Mouse (Mus musculus): ENCODE results near the gene Sh2d2a. TPM values are rescaled to one million over a fixed set of nuclear protein-coding genes. Genes with fewer than 3 reads are reported as not detected.
"Not testable (repeated sequence)": the region's sequence is repeated elsewhere in the genome, so short reads cannot be mapped to it uniquely, and the experiment has no call there.

Gene Sh2d2a
- polyA plus RNA-seq (2016; fragmentation: Nextera tagmentation; extraction: Ambion mirVana) = not detected in 2 replicates

GRCm38 (mm10) chr3:87846650-87847110 is at the start of gene Sh2d2a:
Gene Sh2d2a, plus strand, starts transcription at chr3:87846755.
- Histone ChIP-seq H3K27ac (replicated peaks) (no peak within 1 kb of the TSS), H3K4me3 (no peak within 1 kb of the TSS), H3K9me3 (no peaks in the 10 kb centered on the region), H3K4me2 (replicated peaks) (no peak within 1 kb of the TSS), H3K36me3 (no peaks in the 10 kb centered on the region), H3K9ac (replicated peaks) (no peak within 1 kb of the TSS), H3K27me3 (no peaks in the 10 kb centered on the region), H3K4me1 (no peaks in the 10 kb centered on the region)
- no peak for ATAC-seq (ENCODE audit: low FRiP score, low read depth)
- WGBS = 72% methylated on average over 7 of the region's 7 CpGs

GRCm38 (mm10) chr3:87801681-87802080 is 44.9 kb upstream of the Sh2d2a start:
- Histone ChIP-seq H3K4me3 (no peak overlapping the region), H3K27me3 (peaks cover 100% of the 10 kb centered on the region), H3K4me2 (replicated peaks) (no peak overlapping the region), H3K9ac (replicated peaks) (no peak overlapping the region), H3K4me1 (peaks cover 24% of the 10 kb centered on the region), H3K27ac (replicated peaks) (no peak overlapping the region), H3K9me3 (no peaks in the 10 kb centered on the region), H3K36me3 (no peaks in the 10 kb centered on the region)
- ATAC-seq (ENCODE audit: low FRiP score, low read depth) = no peak
- 68% methylated on average over 5 of the region's 5 CpGs for WGBS

GRCm38 (mm10) chr3:87804038-87804677 is 42.4 kb upstream of the Sh2d2a start:
- Histone ChIP-seq H3K4me3 (0 out of 2 replicates have a peak overlapping the region, but pooled peaks have one; percentile 17), H3K9me3 (no peaks in the 10 kb centered on the region), H3K4me1 (0 out of 2 replicates have a peak, but pooled peaks cover 8% of the 10 kb centered on the region), H3K36me3 (no peaks in the 10 kb centered on the region), H3K4me2 (replicated peaks) (peak overlapping the region; percentile 38), H3K27me3 (peaks cover 100% of the 10 kb centered on the region), H3K27ac (replicated peaks) (no peak overlapping the region), H3K9ac (replicated peaks) (no peak overlapping the region)
- WGBS = 4% methylated on average over 26 of the region's 26 CpGs
- no peak for ATAC-seq (ENCODE audit: low FRiP score, low read depth)

GRCm38 (mm10) chr3:87809322-87809962 is 37.1 kb upstream of the Sh2d2a start:
- no peak overlapping the region for H3K9ac ChIP-seq (replicated peaks)
- H3K4me3 ChIP-seq = peak overlapping the region; percentile 12

GRCm38 (mm10) chr3:87811297-87811696 is 35.3 kb upstream of the Sh2d2a start:
- 86% methylated on average over 8 of the region's 8 CpGs for WGBS
- no peaks in the 10 kb centered on the region for H3K9me3 ChIP-seq

More at GRCm38 (mm10) chr3:87809322-87809962, 37.1 kb upstream of the Sh2d2a start:
- Histone ChIP-seq H3K4me1 (peaks cover 10% of the 10 kb centered on the region), H3K27ac (replicated peaks) (no peak overlapping the region), H3K27me3 (peaks cover 99% of the 10 kb centered on the region), H3K9me3 (no peaks in the 10 kb centered on the region), H3K36me3 (no peaks in the 10 kb centered on the region), H3K4me2 (replicated peaks) (peak overlapping the region; percentile 34)
- 6% methylated on average over 28 of the region's 28 CpGs for WGBS
- ATAC-seq (ENCODE audit: low FRiP score, low read depth) = 0 out of 2 replicates have a peak, but pooled peaks have one; percentile 27

GRCm38 (mm10) chr3:87812413-87812812 is 34.1 kb upstream of the Sh2d2a start:
- no peaks in the 10 kb centered on the region for H3K36me3 ChIP-seq
- 76% methylated on average over 4 of the region's 4 CpGs for WGBS

More at GRCm38 (mm10) chr3:87811297-87811696, 35.3 kb upstream of the Sh2d2a start:
- ATAC-seq (ENCODE audit: low FRiP score, low read depth) = no peak
- Histone ChIP-seq H3K27ac (replicated peaks) (no peak overlapping the region), H3K4me2 (replicated peaks) (no peak overlapping the region), H3K27me3 (peaks cover 99% of the 10 kb centered on the region), H3K36me3 (no peaks in the 10 kb centered on the region), H3K9ac (replicated peaks) (no peak overlapping the region), H3K4me3 (no peak overlapping the region), H3K4me1 (peaks cover 10% of the 10 kb centered on the region)

GRCm38 (mm10) chr3:87812873-87813272 is 33.7 kb upstream of the Sh2d2a start:
- ATAC-seq (ENCODE audit: low FRiP score, low read depth) = no peak
- no peak overlapping the region for H3K4me3 ChIP-seq
- H3K4me2 ChIP-seq (replicated peaks) = no peak overlapping the region
- 79% methylated on average over 10 of the region's 10 CpGs for WGBS
- H3K4me1 ChIP-seq = peaks cover 10% of the 10 kb centered on the region
- H3K27me3 ChIP-seq = peaks cover 96% of the 10 kb centered on the region
- H3K9ac ChIP-seq (replicated peaks) = no peak overlapping the region
- no peak overlapping the region for H3K27ac ChIP-seq (replicated peaks)
- H3K9me3 ChIP-seq = no peaks in the 10 kb centered on the region
- H3K36me3 ChIP-seq = no peaks in the 10 kb centered on the region

More at GRCm38 (mm10) chr3:87812413-87812812, 34.1 kb upstream of the Sh2d2a start:
- ATAC-seq (ENCODE audit: low FRiP score, low read depth) = no peak
- Histone ChIP-seq H3K27me3 (peaks cover 96% of the 10 kb centered on the region), H3K4me2 (replicated peaks) (no peak overlapping the region), H3K27ac (replicated peaks) (no peak overlapping the region), H3K9me3 (no peaks in the 10 kb centered on the region), H3K4me3 (no peak overlapping the region), H3K4me1 (peaks cover 10% of the 10 kb centered on the region), H3K9ac (replicated peaks) (no peak overlapping the region)

GRCm38 (mm10) chr3:87816166-87816565 is 30.4 kb upstream of the Sh2d2a start:
- H3K36me3 ChIP-seq = no peaks in the 10 kb centered on the region
- ATAC-seq (ENCODE audit: low FRiP score, low read depth) = no peak
- 0 out of 2 replicates have a peak overlapping the region, but pooled peaks have one; percentile 6 for H3K4me2 ChIP-seq (replicated peaks)
- no peaks in the 10 kb centered on the region for H3K4me1 ChIP-seq
- WGBS = 64% methylated on average over 6 of the region's 6 CpGs
- no peak overlapping the region for H3K4me3 ChIP-seq
- H3K27ac ChIP-seq (replicated peaks) = no peak overlapping the region
- H3K27me3 ChIP-seq = peaks cover 81% of the 10 kb centered on the region
- no peaks in the 10 kb centered on the region for H3K9me3 ChIP-seq
- H3K9ac ChIP-seq (replicated peaks) = 0 out of 2 replicates have a peak overlapping the region, but pooled peaks have one; percentile 20

- no peaks in the 10 kb centered on the region for H3K4me1 ChIP-seq
- H3K4me3 ChIP-seq = no peak overlapping the region
- no peak overlapping the region for H3K27ac ChIP-seq (replicated peaks)
- no peaks in the 10 kb centered on the region for H3K9me3 ChIP-seq
- 6% methylated on average over 12 of the region's 12 CpGs for WGBS
- peaks cover 76% of the 10 kb centered on the region for H3K27me3 ChIP-seq
- H3K9ac ChIP-seq (replicated peaks) = 0 out of 2 replicates have a peak overlapping the region, but pooled peaks have one; percentile 20
- peak overlapping the region; percentile 6; the same call in 1 of the 2 replicates for H3K4me2 ChIP-seq (replicated peaks)
- H3K36me3 ChIP-seq = no peaks in the 10 kb centered on the region
- ATAC-seq (ENCODE audit: low FRiP score, low read depth) = 0 out of 2 replicates have a peak, but pooled peaks have one; percentile 54
Observed at GRCm38 (mm10) chr3:87816646-87817093, 29.9 kb upstream of the Sh2d2a start.

- H3K36me3 ChIP-seq = no peaks in the 10 kb centered on the region
- 59% methylated on average over 12 of the region's 12 CpGs for WGBS
- no peak for ATAC-seq (ENCODE audit: low FRiP score, low read depth)
- H3K9ac ChIP-seq (replicated peaks) = no peak overlapping the region
- H3K27ac ChIP-seq (replicated peaks) = no peak overlapping the region
- H3K4me3 ChIP-seq = no peak overlapping the region
- peaks cover 60% of the 10 kb centered on the region for H3K27me3 ChIP-seq
- H3K4me1 ChIP-seq = no peaks in the 10 kb centered on the region
- no peak overlapping the region for H3K4me2 ChIP-seq (replicated peaks)
- H3K9me3 ChIP-seq = no peaks in the 10 kb centered on the region
Observed at GRCm38 (mm10) chr3:87818226-87818625, 28.3 kb upstream of the Sh2d2a start.

GRCm38 (mm10) chr3:87824206-87824605 is 22.3 kb upstream of the Sh2d2a start, which contains the start of gene Pear1:
Gene Pear1, minus strand, starts transcription at chr3:87824306.
- H3K27me3 ChIP-seq; H3K9ac ChIP-seq (replicated peaks); H3K36me3 ChIP-seq; H3K4me1 ChIP-seq; ATAC-seq (ENCODE audit: low FRiP score, low read depth); H3K9me3 ChIP-seq; H3K4me3 ChIP-seq; H3K4me2 ChIP-seq (replicated peaks); H3K27ac ChIP-seq (replicated peaks): not testable (repeated sequence)
- WGBS = 82% methylated on average over 1 of the region's 1 CpGs

- H3K27me3 ChIP-seq = no peaks in the 10 kb centered on the region
- WGBS = 63% methylated on average over 4 of the region's 4 CpGs
- H3K27ac ChIP-seq (replicated peaks) = no peak overlapping the region
- no peak overlapping the region for H3K4me2 ChIP-seq (replicated peaks)
- no peaks in the 10 kb centered on the region for H3K4me1 ChIP-seq
- no peaks in the 10 kb centered on the region for H3K36me3 ChIP-seq
- no peak for ATAC-seq (ENCODE audit: low FRiP score, low read depth)
- no peaks in the 10 kb centered on the region for H3K9me3 ChIP-seq
- H3K4me3 ChIP-seq = no peak overlapping the region
- no peak overlapping the region for H3K9ac ChIP-seq (replicated peaks)
Observed at GRCm38 (mm10) chr3:87828435-87828834, 18.1 kb upstream of the Sh2d2a start.

All from midbrain, embryonic 12.5 days (tissue).